Mouse (Mus musculus): ENCODE data around the gene Armc7.

- no peak for TF ChIP-seq GATA1 (IDR thresholded peaks at IDR 0.05; ENCODE audit: borderline replicate concordance, low read length)
- no peak for TF ChIP-seq FLI1 (IDR thresholded peaks at IDR 0.05; ENCODE audit: low read length)
These were observed 39.6 kb downstream of the Armc7 start for GRCm38 (mm10) chr11:115515021-115515420.

Data from megakaryocyte, embryonic 14.5 days (primary cell).